Mouse (Mus musculus) c-Kit-negative CD71-positive TER-119-positive erythroid progenitor cells, embryonic 14.5 days (primary cell): ENCODE data around the gene Tradd.

Source experiments
- DNase-seq: peaks from one replicate; pipeline ENCODE4 v3.0.0-alpha.2; 2013; ENCODE audit warnings: low read depth, low spot score

The Tradd gene

GRCm38 (mm10) chr8:105264024-105264982, at the start of gene Tradd, which contains the start of gene Fbxl8:
Gene Tradd, minus strand, starts transcription at chr8:105264609.
Gene Fbxl8, plus strand, starts transcription at chr8:105264648.
- peak; percentile 57 for DNase-seq

GRCm38 (mm10) chr8:105313622-105314402, 49.4 kb upstream of the Tradd start:
- no peak for DNase-seq

- no peak for DNase-seq
These were observed 48.6 kb upstream of the Tradd start for GRCm38 (mm10) chr8:105312891-105313481.

GRCm38 (mm10) chr8:105311718-105312117, 47.3 kb upstream of the Tradd start:
- no peak for DNase-seq

- DNase-seq = no peak
These were observed 45.7 kb upstream of the Tradd start for GRCm38 (mm10) chr8:105310118-105310517.

- DNase-seq = no peak
These were observed 44.9 kb upstream of the Tradd start for GRCm38 (mm10) chr8:105309142-105309847.

GRCm38 (mm10) chr8:105308428-105308827, 44.0 kb upstream of the Tradd start:
- DNase-seq = no peak

GRCm38 (mm10) chr8:105307670-105308069, 43.3 kb upstream of the Tradd start:
- DNase-seq = no peak

- DNase-seq = no peak
These were observed 41.8 kb upstream of the Tradd start for GRCm38 (mm10) chr8:105306146-105306691.

GRCm38 (mm10) chr8:105305211-105306145, 41.1 kb upstream of the Tradd start, which contains the start of gene Elmo3:
Gene Elmo3, plus strand, starts transcription at chr8:105305601.
- no peak for DNase-seq

- DNase-seq = no peak
These were observed 40.2 kb upstream of the Tradd start for GRCm38 (mm10) chr8:105304325-105305210.

GRCm38 (mm10) chr8:105303874-105304273, 39.5 kb upstream of the Tradd start:
- no peak for DNase-seq

GRCm38 (mm10) chr8:105303396-105303795, 39.0 kb upstream of the Tradd start:
- DNase-seq = no peak

GRCm38 (mm10) chr8:105299962-105300361, 35.6 kb upstream of the Tradd start:
- DNase-seq = peak; percentile 84

- DNase-seq = no peak
These were observed 34.2 kb upstream of the Tradd start for GRCm38 (mm10) chr8:105298351-105299252.

GRCm38 (mm10) chr8:105297511-105298192, 33.2 kb upstream of the Tradd start, which contains the start of gene E2f4:
Gene E2f4, plus strand, starts transcription at chr8:105297663.
- peak; percentile 78 for DNase-seq
